Mouse (Mus musculus): ENCODE results near the gene Cyp4v3. TPM values are rescaled to one million over a fixed set of nuclear protein-coding genes. Genes with fewer than 3 reads are reported as not detected.

Cyp4v3 gene
- total RNA-seq, 2 experiments from 2014 or later = 6.1 TPM

DNA sequence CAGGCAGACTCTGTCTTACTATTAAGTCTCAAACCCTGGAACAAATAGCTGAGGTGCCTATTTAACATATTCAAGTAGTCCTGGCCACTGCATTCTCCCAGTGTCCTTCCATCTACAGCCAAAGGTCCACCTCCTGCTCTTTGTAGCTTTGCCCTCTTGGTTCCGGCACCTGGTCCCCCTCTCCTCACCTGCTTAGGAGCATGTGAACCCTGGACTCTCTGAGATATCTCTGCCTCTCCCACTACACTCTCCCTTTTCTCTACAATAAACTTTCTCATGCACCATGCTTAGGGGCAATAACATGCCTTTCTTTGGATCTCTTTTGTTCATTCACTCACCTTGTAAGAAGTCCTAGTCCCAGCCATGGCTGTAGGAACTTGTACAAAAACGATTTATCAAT lies 11.7 kb downstream of the Cyp4v3 start:
- DNase-seq (ENCODE audit: low spot score in 2 of 2) = no peak

DNA sequence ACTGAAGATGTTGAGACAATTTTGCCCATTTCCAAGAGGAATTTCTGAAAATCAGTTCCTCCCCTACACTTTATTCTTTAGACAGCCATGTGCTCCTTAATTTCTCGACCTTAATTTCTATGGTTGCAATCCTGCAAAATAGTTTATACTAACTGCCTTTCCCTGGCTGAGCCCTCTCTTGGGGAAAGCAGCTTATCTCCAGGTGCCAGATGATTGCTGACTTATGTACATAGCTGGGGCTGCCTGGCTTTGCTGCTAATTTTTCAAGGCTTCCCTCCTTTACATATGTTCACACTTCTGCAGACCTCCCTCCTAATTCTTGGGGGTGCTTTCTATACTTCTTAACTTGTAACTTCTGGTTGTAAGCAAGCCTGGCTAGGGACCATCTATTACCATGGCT lies 12.1 kb downstream of the Cyp4v3 start:
- DNase-seq (ENCODE audit: low spot score in 2 of 2) = no peak

DNA sequence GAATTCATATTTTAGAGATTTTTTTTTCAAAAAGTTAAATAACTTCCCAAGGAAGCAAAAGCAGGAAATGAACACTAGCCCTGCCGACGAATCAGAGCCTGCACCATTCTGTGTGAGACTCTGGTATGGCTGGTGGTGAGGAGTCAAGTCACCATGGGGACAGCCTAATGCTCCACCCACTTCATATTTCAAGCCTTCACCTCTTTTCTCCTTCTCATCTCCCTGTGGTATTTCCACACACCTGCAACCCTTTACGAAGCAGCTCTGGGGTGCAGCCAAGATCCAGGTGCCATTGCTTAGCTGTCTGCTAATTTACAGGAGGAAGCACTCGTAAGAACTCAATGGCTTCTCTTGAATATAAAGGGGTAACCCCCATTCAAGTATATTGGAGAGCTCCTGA lies 22.0 kb downstream of the Cyp4v3 start:
- DNase-seq (ENCODE audit: low spot score in 2 of 2) = no peak

DNA sequence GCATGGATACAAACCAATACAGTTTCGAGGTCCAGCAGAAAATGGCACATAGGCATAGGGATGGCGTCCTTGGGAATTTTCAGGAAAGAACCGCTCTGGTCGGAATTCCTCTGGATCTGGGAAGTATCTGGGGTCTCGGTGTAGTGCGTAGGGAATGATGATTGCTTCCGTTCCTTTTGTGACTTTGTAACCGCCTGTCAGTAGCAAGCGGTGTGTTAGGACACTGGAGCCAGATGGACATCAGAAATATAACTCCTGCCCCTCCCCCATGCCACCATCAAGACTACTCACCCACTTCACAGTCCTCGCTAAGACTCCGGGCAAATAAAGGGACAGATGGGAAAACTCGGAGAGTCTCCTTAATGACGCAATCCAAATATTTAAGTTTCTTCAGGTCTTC lies 24.6 kb downstream of the Cyp4v3 start, which contains the start of gene Gm45753:
Gene Gm45753, minus strand, starts transcription at position 101 of the 400 bp plus-strand sequence.
- no peak for DNase-seq (ENCODE audit: low spot score in 2 of 2)

DNA sequence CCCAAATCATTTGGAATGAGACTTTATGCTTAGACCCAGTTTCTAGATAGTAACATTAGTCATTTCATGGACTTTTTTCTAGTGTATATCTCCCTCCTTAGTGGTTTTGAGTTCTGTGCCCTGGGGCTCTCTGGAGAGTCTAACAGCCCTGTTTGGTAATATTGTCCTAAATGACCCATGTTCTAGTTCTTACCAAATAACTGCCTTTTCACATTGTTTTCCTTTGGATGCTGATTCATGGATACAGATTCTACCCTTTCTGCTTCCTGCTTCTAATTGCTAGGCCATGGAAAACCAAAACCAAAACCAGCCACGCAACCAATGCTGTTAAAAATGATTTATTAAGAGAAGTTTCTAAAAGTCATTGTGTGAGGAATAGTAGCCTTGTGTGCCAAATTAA lies 27.5 kb downstream of the Cyp4v3 start:
- DNase-seq (ENCODE audit: low spot score in 2 of 2) = no peak

DNA sequence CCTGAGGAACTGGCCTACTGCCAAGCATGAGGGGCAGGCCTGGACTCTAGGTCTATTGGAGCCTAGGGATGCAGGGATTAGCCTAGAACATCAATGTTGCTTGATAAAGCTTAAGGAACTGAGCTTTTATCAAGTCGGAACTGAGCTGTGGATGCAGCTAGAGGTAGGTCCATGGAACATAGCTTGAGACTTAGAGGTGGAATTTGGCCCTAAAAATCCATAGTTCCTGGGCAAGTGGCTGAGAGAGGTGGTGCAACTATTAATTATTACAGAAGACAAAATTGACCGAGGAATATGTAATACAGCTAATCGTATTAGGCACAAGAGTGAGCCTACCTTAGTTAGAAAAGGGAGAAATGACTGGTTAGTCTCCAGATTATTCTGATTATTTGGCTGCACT lies 28.7 kb downstream of the Cyp4v3 start:
- no peak for DNase-seq (ENCODE audit: low spot score in 2 of 2)

DNA sequence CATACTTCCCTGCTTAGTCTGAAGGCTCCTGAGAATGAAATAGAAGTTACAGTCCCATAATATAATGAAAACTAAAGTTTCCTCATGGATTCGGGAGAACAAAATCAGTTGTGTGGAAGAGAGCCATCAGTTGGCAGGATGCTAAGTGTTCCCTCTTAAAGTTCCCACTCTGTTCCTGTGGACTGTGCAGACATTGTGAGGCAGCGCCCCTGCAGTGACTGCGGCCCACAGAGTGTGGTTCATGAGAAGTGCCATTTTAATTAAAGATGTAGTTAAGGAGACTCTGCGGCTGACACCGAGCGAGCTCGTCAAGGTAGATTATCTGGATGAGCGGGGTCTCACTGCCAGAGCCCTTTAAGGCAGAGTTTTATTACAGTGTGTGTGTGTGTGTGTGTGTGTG lies 30.6 kb downstream of the Cyp4v3 start:
- DNase-seq (ENCODE audit: low spot score in 2 of 2) = peak in 1 of 2 experiments; percentile 26

DNA sequence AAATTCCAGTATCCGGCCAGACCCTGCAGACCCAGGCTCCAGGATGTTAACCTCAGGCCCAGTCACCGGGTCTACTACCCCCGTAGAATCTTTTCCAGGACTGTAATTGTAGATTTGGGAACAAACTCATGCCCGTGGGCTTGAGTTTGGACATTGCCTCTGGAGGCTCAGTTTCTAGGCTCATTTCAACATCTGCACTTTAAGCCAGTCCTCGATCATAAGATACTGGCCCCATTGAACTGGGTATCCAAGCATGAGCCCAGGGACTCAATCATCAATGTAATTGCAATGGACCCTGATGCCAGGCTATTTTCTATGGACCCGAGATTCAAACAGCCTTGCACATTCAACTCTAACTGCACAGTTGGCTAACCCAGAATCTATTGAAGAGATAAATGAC lies 37.7 kb downstream of the Cyp4v3 start:
- no peak for DNase-seq (ENCODE audit: low spot score in 2 of 2)

DNA sequence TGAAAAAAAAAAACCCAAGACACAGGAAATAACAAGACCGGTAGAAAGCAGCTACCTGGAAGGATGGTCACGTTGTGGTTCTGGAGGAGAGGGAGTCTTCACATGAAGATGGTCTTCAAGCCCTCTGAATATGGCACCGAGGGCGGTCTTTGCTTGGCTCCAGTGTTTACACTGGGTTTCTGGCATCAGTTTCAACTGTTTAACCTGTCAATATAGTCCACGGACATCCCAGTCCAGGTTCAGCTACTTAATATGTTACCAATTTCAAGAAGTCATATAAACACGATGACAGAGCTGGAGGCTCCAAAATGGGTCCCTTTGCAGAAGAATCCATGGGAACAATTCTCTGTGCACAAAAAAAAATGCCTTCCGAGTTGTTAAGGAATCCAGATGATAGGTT lies 38.3 kb downstream of the Cyp4v3 start, which contains the start of gene Klkb1:
Gene Klkb1, minus strand, starts transcription at position 173 of the 400 bp plus-strand sequence.
- DNase-seq (ENCODE audit: low spot score in 2 of 2) = no peak

DNA sequence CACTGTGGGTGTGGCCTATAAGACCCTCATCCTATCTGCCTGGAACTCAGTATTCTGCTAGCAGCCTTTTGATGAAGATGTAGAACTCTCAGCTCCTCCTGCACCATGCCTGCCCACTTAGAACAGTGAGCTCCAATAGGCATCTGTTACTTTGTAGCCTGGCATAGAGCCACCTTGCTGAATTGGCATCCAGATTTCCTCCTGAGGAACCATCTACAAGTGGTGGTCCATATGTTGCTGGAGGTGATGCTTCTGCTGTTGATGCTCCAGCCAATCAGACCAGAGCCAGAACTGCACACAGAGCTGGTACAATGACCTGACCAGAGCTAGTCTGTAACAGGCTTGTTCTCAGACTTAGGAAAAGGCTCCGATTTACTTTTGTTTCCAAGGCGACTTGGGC lies 41.2 kb downstream of the Cyp4v3 start:
- peak; percentile 16 to 61 for DNase-seq (ENCODE audit: low spot score in 2 of 2)

DNA sequence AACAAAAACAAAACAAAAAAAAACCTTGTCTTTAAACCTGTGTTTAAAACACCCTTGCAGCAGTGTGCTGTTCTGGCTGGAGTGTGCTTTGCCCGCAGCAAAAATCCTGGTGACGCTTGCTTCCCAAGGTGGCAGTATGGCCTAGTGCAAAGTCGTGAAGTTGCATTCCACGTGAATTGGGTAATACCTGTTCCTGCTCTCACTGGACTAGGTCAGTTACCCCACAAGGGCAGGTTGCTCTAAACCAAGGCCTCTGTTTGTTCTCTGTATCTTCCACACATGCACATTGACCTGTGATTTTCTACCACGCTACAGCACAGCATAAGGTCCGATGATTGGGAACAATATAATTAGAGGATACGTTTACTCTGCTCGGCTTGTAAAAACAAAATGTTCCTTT lies 51.4 kb downstream of the Cyp4v3 start:
- DNase-seq (ENCODE audit: low spot score in 2 of 2) = no peak

DNA sequence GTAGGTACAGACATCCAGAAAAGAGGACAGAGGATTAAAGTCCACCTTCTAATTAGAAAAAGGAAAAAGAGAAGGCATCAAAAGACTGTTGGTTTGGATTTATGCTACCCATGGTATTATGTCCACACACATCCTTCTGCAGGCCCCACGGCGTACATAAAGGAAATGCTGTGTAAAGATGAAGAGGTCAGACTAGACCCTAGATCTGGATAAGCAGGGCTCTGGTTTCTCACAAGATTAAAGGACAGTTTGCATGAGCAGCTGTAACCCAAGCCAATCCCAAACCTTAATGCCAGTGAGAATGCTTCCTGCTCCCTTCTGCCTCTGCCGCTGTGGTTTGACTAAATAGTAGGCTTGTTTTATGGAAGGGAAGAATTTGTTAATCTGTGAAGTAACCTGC lies 55.6 kb downstream of the Cyp4v3 start:
- DNase-seq (ENCODE audit: low spot score in 2 of 2) = no peak

DNA sequence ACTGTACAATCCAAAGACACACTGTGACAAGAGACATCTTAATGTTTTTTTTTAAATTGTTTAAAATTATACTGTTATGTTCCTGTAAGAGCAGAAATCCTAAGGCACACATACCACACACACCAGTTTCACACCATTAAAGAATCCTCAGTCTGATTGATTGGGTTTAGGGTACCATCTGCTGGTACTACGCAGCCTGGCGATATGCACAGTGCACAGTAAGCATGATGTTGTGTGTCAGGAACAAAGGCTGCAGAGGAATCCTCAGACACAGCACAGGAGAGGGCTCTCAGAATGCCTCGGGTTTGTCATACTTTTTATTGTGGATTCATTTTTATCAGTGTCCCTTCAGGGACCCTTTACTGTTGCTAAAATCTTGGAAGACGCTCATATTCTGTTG lies 58.7 kb downstream of the Cyp4v3 start:
- no peak for DNase-seq (ENCODE audit: low spot score in 2 of 2)

DNA sequence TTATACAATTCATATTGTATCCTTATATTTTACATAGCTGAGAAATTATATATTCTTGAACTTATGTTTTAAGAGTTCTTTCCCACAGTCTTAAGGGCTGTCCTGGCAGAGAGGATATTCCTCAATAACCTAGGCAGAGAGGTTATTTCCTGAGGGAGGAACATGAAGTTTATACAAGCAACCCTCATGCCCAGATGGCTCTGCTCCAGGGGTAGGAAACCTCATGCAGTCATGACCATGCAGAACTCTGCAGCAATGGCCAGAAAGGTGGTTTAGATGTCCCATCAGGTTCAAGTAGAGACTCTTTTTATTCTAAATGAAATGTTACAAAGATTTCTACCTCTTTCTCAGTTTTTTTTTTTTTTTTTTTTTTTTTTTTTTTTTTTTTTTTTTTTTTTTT lies 64.0 kb downstream of the Cyp4v3 start:
- DNase-seq (ENCODE audit: low spot score in 2 of 2) = no peak

DNA sequence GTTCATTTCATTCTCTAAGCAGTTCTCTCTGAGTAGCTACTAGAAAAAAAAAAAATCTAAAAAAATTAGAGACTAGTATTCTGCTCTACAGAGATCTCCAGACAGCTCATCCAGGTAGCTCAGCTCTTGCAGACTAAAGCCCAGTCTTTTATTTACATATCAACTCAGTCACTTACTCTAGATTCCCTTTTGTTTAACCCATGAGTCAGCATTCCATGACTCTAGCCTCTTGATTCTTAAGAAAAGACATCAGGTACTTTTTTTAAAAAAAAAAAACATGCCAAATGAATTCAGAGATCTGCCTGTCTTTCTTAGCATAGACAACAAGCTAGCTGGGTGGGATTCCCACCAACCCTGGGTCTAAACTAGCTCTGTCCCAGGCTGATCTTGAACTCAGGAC lies 64.5 kb downstream of the Cyp4v3 start:
- DNase-seq (ENCODE audit: low spot score in 2 of 2) = no peak

DNA sequence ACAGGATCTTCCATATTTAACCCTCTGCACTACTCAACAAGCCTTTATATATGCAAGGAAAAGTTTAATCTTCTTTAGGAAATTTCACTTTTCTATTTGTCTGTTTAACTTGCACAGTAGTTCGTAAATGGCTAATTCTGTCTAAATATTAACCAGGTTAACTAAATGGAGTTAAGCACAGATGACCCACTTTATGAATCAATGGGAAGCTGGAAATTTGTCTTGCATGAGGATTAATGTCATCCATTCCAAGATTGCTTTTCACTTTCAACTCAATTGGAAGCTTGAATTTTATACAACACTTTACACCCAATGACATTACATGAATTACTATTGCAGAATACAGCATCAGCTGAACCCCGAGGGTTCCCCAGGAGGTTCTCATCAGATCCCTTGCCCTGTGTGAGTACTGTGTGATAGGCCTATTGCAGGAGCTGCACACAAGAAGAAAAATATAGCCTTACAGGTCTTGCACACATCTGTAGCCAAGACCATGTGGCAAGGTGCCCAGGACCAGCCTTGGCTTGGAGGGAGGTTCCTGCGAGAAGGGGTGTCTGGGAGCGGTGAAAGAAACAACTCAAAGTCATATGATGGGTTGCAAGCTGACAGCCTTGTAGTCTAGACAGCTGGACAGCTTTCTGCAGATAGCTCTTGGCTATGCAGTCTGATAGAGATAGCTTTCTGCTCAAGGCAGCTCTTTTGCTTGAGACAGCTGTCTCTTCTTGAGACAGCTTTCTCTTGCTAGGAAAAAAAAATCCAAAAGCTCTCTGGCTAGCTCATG lies 65.2 kb downstream of the Cyp4v3 start:
- no peak for DNase-seq (ENCODE audit: low spot score in 2 of 2)

DNA sequence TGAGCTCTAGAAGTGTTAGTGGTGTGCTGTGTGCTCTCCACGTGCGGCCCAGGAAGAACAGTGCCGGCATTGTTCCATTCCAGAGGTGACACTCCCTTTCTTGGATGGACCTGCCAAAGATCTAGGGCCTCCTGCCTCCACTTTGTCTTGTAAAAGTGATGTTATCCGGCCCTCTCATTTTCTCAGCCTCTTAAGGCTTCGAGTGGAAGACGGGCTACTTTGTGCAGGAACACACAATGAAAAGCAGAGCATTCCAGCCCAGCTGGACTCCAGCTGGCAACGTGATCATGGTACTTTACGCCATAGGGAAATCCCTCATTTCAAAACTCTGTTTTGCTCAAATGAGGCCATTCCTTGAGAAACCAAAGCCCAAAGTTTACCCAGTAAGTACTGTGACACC lies 66.0 kb downstream of the Cyp4v3 start:
- no peak for DNase-seq (ENCODE audit: low spot score in 2 of 2)

DNA sequence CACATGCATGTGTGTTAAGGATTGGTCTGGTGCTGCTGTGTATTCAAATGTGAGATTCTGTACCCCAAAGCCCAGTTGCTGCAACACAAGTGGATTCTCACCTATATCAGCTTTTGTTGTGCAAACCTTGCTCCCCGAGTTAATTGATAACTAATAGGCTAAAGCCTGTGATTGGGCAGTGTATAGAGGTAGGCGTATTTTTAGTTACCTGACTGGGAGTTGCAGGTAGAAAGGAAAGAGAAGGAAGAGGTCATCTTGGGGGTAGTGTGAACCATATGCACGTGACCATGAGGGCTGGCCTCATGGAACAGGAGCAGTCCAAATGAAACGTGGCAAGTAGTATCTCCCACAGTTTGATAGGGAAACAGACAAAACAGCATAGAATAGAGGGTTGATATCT lies 68.1 kb downstream of the Cyp4v3 start:
- no peak for DNase-seq (ENCODE audit: low spot score in 2 of 2)

DNA sequence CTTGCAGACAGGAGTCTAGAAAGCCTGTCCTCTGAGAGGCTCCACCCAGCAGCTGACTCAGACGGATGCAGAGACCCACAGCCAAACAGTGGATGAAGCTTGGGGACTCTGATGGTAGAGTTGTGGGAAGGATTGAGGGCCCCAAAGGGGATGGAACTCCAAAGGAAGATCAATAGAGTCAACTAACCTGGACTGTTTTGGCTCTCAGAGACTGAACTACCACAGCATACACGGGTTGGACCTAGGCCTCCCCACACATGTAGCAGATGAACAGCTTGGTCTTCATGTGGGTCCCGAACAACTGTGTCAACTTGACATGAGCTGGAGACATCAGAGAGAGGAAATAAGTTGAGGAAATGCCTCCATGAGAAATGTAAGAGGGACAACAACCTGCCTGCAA lies 70.2 kb downstream of the Cyp4v3 start:
- no peak for DNase-seq (ENCODE audit: low spot score in 2 of 2)

DNA sequence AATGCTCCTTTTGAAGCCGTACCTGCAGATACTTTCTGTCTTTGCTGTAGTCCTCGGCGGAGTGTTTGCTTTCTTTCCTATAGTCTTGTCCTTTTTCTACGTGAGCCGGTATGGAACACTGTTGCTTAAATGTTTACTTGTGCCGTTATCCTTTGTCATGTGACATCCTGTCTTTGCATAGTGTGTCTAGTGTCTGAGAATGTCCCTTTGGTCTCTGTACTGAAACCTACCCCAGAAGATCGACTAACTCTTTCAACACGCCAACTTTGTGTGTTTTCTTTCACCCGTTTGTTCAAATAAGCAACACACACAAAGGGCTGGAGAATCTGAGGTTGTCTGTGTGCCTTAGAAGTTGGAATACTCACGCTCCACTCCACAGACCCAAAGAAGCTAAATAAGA lies 71.1 kb downstream of the Cyp4v3 start, which contains the start of gene F11:
Gene F11, minus strand, starts transcription at position 112 of the 400 bp plus-strand sequence.
- DNase-seq (ENCODE audit: low spot score in 2 of 2) = no peak

DNA sequence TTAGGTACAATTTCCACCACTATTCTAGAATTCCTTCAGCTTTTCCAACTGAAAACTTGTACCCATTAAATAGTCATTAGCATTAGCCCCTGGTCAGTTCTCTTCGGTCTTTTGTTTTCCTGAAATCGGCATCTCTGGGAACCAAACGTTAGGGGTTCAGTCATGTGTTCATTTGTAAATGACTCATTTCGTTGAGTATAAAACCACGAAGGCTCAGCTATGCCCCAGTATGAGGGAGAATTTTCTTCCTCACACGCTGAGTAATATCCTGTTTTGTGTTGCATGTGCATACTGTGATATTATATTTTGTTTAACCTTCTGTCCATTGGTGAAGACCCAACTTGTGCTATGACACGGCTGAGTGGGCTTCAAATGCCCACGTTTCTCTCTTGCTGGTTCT lies 74.6 kb downstream of the Cyp4v3 start:
- no peak for DNase-seq (ENCODE audit: low spot score in 2 of 2)

DNA sequence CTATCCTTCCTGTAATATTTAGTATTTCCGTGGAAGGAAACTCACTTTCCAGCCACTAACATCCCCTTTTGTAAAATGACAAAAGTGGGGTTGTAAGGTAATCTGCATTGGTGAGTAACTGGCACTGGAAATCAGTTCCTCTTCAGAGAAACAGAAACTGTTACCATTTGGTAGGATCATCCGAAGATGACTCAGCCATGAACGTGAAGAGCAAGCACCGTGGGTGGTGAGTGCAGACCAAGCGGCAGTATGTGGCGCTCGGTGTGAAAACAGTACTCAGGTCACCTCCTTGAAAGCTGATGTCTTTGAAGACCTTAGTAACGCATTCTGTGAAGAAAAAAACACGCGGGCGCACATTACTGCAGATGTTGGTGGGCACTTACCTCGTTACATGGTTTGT lies 78.0 kb downstream of the Cyp4v3 start:
- DNase-seq (ENCODE audit: low spot score in 2 of 2) = no peak

Data from layer of hippocampus, postnatal 14 days (tissue).